Mouse (Mus musculus) stomach, postnatal 0 days (tissue): Measurements from ENCODE around the gene Fcnb.

ENCODE experiments used
- CTCF ChIP-seq: IDR thresholded peaks from 2 replicates; pipeline ENCODE4 v1.5.1; 2016; ENCODE audit warnings: antibody characterized with exemption, low read depth, mild to moderate bottlenecking, moderate library complexity
- EP300 ChIP-seq: optimal IDR thresholded peaks from 2 replicates; pipeline ENCODE3; 2016; ENCODE audit warnings: antibody characterized with exemption

DNA sequence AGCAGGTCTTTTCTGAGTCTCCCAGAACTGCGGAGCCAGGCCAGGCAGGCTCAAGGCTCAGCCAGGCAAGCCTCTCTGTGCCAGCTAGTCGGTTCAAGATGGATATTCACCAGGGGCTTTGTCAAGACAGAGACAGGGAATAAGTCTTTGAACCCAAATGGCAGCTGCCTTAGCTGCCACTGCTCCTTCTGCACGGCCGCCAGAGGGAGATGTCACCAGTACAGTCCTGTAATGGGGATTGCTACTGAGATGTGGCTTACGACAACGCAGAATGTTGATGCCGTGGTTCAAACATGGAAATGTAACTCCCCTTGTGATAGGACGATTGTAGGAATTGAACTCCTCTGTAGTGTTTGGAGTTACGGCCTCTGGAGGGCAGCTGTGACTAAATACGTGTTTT, 1.4 kb upstream of the Fcnb start:
- TF ChIP-seq CTCF (no peak), EP300 (no peak)
